Mouse (Mus musculus) stomach, postnatal 0 days (tissue): ENCODE measurements around the gene Moap1.

Experiments
- CTCF ChIP-seq: IDR thresholded peaks from 2 replicates; pipeline ENCODE4 v1.5.1; 2016; ENCODE audit warnings: antibody characterized with exemption, low read depth, mild to moderate bottlenecking, moderate library complexity
- EP300 ChIP-seq: optimal IDR thresholded peaks from 2 replicates; pipeline ENCODE3; 2016; ENCODE audit warnings: antibody characterized with exemption

- TF ChIP-seq CTCF (no peak), EP300 (no peak)
Observed at GRCm38 (mm10) chr12:102742056-102742455, 1.4 kb downstream of the Moap1 start.
